In genomic region chr4:119631115-119631919, GRCm38 (mm10) we compare ENCODE assay signal across 9 mouse cellular contexts. TPM values are rescaled to one million over a fixed set of nuclear protein-coding genes. Genes with fewer than 3 reads are reported as not detected.
DNase-seq lines count a peak whose midpoint lies in the region; ATAC-seq and TF ChIP-seq lines count a peak whose summit lies in the region.
"Had no signal": no experiment of that assay in that cellular context is flagged by ENCODE, and none has a peak within 500 bp of the region (broad histone marks: within the 10 kb centered on the region; RNA-seq: fewer than 3 reads in every experiment).

No protein-coding gene starts in this region.

- TF ChIP-seq CTCF in Patski (IDR thresholded peaks at IDR 0.05) = peak; percentile 69

- H3K36me3 ChIP-seq in hindbrain, embryonic 16.5 days (ENCODE audit: control insufficient read depth, insufficient read depth, low read length) = peaks cover 4% of the 10 kb centered on the region; the same call in 1 of the 2 replicates
- H3K36me3 ChIP-seq in stomach, embryonic 16.5 days (ENCODE audit: control insufficient read depth, insufficient read depth, low read length) = no peaks in the 10 kb centered on the region

- DNase-seq in gastrocnemius, adult 18-20 months (ENCODE audit: low spot score) = peak; percentile 23
- no peak for DNase-seq in gastrocnemius, postnatal 25 days
- no peak for DNase-seq in Patski (ENCODE audit: low read depth, low spot score)
- peak; percentile 66 to 79 for DNase-seq in left cerebral cortex, postnatal 14 days (ENCODE audit: low spot score in 2 of 2)

- POLR2A ChIA-PET in Patski (lab: Charles Lee) = no interaction called here

- peaks cover 9% of the 10 kb centered on the region; the same call in 1 of the 2 replicates for H3K4me1 ChIP-seq in hindbrain, embryonic 16.5 days (ENCODE audit: control insufficient read depth, insufficient read depth, low read depth, low read length)
- no peaks in the 10 kb centered on the region; the same call in 1 of the 2 replicates for H3K4me1 ChIP-seq in stomach, embryonic 16.5 days (ENCODE audit: control insufficient read depth, insufficient read depth, low read length)

- no peak for ATAC-seq in Patski
- ATAC-seq in erythroid progenitor cell, adult 5-6 weeks (replicated peaks; ENCODE audit: low FRiP score, poor library complexity, severe bottlenecking) = 0 out of 2 replicates have a peak, but pooled peaks have one; percentile 28
- peak; percentile 48 for ATAC-seq in hindbrain, embryonic 16.5 days
- ATAC-seq in megakaryocyte, adult 5-6 weeks (ENCODE audit: poor library complexity, severe bottlenecking) = peak; percentile 43; the same call in 1 of the 2 replicates
- peak; percentile 50; the same call in 1 of the 2 replicates for ATAC-seq in stomach, embryonic 16.5 days (ENCODE audit: insufficient read depth, low FRiP score)

- WGBS in hindbrain, embryonic 16.5 days = 74% methylated on average over 11 of the region's 11 CpGs
- WGBS in stomach, embryonic 16.5 days = 49% methylated on average over 11 of the region's 11 CpGs

- CTCF ChIA-PET in Patski (lab: Charles Lee) = interaction anchor here (0.6 to 1.4 kb wide), 3 partner anchors 28 to 201 kb away, joined by 3 read pairs; no protein-coding TSS in a partner anchor

- H3K9me3 ChIP-seq in hindbrain, embryonic 16.5 days (ENCODE audit: control insufficient read depth, low read length) = no peaks in the 10 kb centered on the region
- H3K9me3 ChIP-seq in stomach, embryonic 16.5 days (replicated peaks; ENCODE audit: control insufficient read depth, low read length) = no peaks in the 10 kb centered on the region

- H3K4me2 ChIP-seq in hindbrain, embryonic 16.5 days (ENCODE audit: low read length) = no peak overlapping the region
- no peak overlapping the region for H3K4me2 ChIP-seq in stomach, embryonic 16.5 days (ENCODE audit: low read depth, low read length)

- no peak overlapping the region for H3K27ac ChIP-seq in hindbrain, embryonic 16.5 days (ENCODE audit: low read depth, low read length)
- H3K27ac ChIP-seq in stomach, embryonic 16.5 days (ENCODE audit: low read length) = 0 out of 2 replicates have a peak overlapping the region, but pooled peaks have one; percentile 4

- in situ Hi-C loops in Patski (cut with MboI; ENCODE audit: low pct_unique_long_range_greater_than_20kb) = loop anchor here (10.0 kb wide), 1 partner anchor 197 kb away; no protein-coding TSS in a partner anchor

- H3K27me3 ChIP-seq in Patski = no peaks in the 10 kb centered on the region
- no peaks in the 10 kb centered on the region for H3K27me3 ChIP-seq in hindbrain, embryonic 16.5 days (replicated peaks; ENCODE audit: control insufficient read depth, insufficient read depth, low read length)
- H3K27me3 ChIP-seq in stomach, embryonic 16.5 days (ENCODE audit: control insufficient read depth, insufficient read depth, low read length) = no peaks in the 10 kb centered on the region

- intact Hi-C loops in left cerebral cortex, postnatal 14 days (cut with DNase I) = loop anchor here (10.0 kb wide), 2 partner anchors 263 to 473 kb away; no protein-coding TSS in a partner anchor

- H3K4me3 ChIP-seq in hindbrain, embryonic 16.5 days (ENCODE audit: low read length) = no peak overlapping the region
- H3K4me3 ChIP-seq in stomach, embryonic 16.5 days (replicated peaks; ENCODE audit: low read length) = no peak overlapping the region

- no peak overlapping the region; the same call in 1 of the 2 replicates for H3K9ac ChIP-seq in hindbrain, embryonic 16.5 days (ENCODE audit: low read depth, low read length)
- no peak overlapping the region for H3K9ac ChIP-seq in stomach, embryonic 16.5 days (ENCODE audit: low read length)

RNA-seq across cellular contexts. Expression of gene Guca2a, which starts 6.2 kb away (rescaled TPM):
- total RNA-seq in gastrocnemius, adult 18-20 months (2021) = not detected
- not detected for total RNA-seq in gastrocnemius, postnatal 25 days (2021)
- polyA plus RNA-seq in Patski (2021) = not detected
- not detected in 2 replicates for total RNA-seq in erythroid progenitor cell, adult 5-6 weeks (2015; ENCODE audit: low replicate concordance)
- total RNA-seq in erythroid progenitor cell, adult 5-6 weeks (2017; ENCODE audit: low replicate concordance) = not detected in 2 replicates
- not detected in 2 replicates for polyA plus RNA-seq in hindbrain, embryonic 16.5 days (2015; fragmentation: Nextera tagmentation; extraction: Ambion mirVana)
- not detected for total RNA-seq in left cerebral cortex, postnatal 14 days (2021)
- total RNA-seq in megakaryocyte, adult 5-6 weeks (2015) = not detected in 2 replicates
- total RNA-seq in megakaryocyte, adult 5-6 weeks (2017) = not detected in 2 replicates
- polyA plus RNA-seq in stomach, embryonic 16.5 days (2015; fragmentation: Nextera tagmentation; extraction: Ambion mirVana) = 8.6 and 10.7 TPM in 2 replicates
- total RNA-seq: adrenal gland, postnatal 36 days had no signal

RNA-seq across cellular contexts. Expression of gene Guca2b, which starts 27.4 kb away (rescaled TPM):
- not detected for total RNA-seq in gastrocnemius, adult 18-20 months (2021)
- total RNA-seq in gastrocnemius, postnatal 25 days (2021) = not detected
- polyA plus RNA-seq in Patski (2021) = 0.50 TPM
- total RNA-seq in erythroid progenitor cell, adult 5-6 weeks (2015; ENCODE audit: low replicate concordance) = not detected in 2 replicates
- total RNA-seq in erythroid progenitor cell, adult 5-6 weeks (2017; ENCODE audit: low replicate concordance) = not detected in 2 replicates
- not detected in 2 replicates for polyA plus RNA-seq in hindbrain, embryonic 16.5 days (2015; fragmentation: Nextera tagmentation; extraction: Ambion mirVana)
- not detected for total RNA-seq in left cerebral cortex, postnatal 14 days (2021)
- total RNA-seq in megakaryocyte, adult 5-6 weeks (2015) = not detected in 2 replicates
- not detected in 2 replicates for total RNA-seq in megakaryocyte, adult 5-6 weeks (2017)
- 4.3 and 6.9 TPM in 2 replicates for polyA plus RNA-seq in stomach, embryonic 16.5 days (2015; fragmentation: Nextera tagmentation; extraction: Ambion mirVana)
- total RNA-seq: adrenal gland, postnatal 36 days had no signal

Comparison
In these comparisons a context has a peak if more than half of its experiments do, and no peak if none do; other contexts are left out.
1. DNase-seq: peak in gastrocnemius, adult 18-20 months (single experiment) and left cerebral cortex, postnatal 14 days (2 of 2); none in gastrocnemius, postnatal 25 days (single experiment) and Patski (single experiment).